Mouse (Mus musculus): ENCODE data around the gene Gapdhs.

GRCm38 (mm10) chr7:30747525-30748204 is 4.2 kb upstream of the Gapdhs start:
- TF ChIP-seq HCFC1 (IDR thresholded peaks at IDR 0.05; ENCODE audit: borderline replicate concordance, insufficient read depth, low read length) (no peak), CHD2 (IDR thresholded peaks at IDR 0.05; ENCODE audit: low read depth, low read length) (no peak), MAFK (IDR thresholded peaks at IDR 0.05; ENCODE audit: insufficient read depth, low read depth, low read length) (no peak)
